Comparison of ENCODE assay signal across 20 mouse cellular contexts in genomic region chr3:142940874-142941273, GRCm38 (mm10). TPM values are rescaled to one million over a fixed set of nuclear protein-coding genes. Genes with fewer than 3 reads are reported as not detected.
A peak's percentile ranks its signal among the peaks of the same experiment; 100 is the strongest.
DNase-seq lines count a peak whose midpoint lies in the region; ATAC-seq lines count a peak whose summit lies in the region.
"Had no signal": no experiment of that assay in that cellular context is flagged by ENCODE, and none has a peak within 500 bp of the region (broad histone marks: within the 10 kb centered on the region; RNA-seq: fewer than 3 reads in every experiment).

No protein-coding gene starts in this region.

- no peaks in the 10 kb centered on the region for H3K9me3 ChIP-seq in heart, embryonic 10.5 days
- H3K9me3 ChIP-seq in lung, embryonic 16.5 days (ENCODE audit: control insufficient read depth, low read length): no peaks in the 10 kb centered on the region
- no peaks in the 10 kb centered on the region for H3K9me3 ChIP-seq in hindbrain, embryonic 11.5 days (ENCODE audit: control insufficient read depth, low read length)
- H3K9me3 ChIP-seq: forebrain, embryonic 12.5 days; limb, embryonic 13.5 days; liver, embryonic 13.5 days had no signal

- ATAC-seq in lung, embryonic 16.5 days (ENCODE audit: low read depth): peak; percentile 59
- peak; percentile 69 for ATAC-seq in megakaryocyte progenitor cell, adult 5-6 weeks (replicated peaks; ENCODE audit: poor library complexity)
- ATAC-seq in hindbrain, embryonic 11.5 days (ENCODE audit: low FRiP score): no peak
- ATAC-seq: activated CD4-positive, CD25-positive, alpha-beta regulatory T cell, adult 4 months; Patski had no signal

- no peak overlapping the region for H3K4me3 ChIP-seq in heart, embryonic 10.5 days
- H3K4me3 ChIP-seq in lung, embryonic 16.5 days (ENCODE audit: low read length): no peak overlapping the region
- H3K4me3 ChIP-seq in hindbrain, embryonic 11.5 days (ENCODE audit: low read depth, low read length): no peak overlapping the region
- H3K4me3 ChIP-seq: forebrain, embryonic 12.5 days; limb, embryonic 13.5 days; liver, embryonic 13.5 days had no signal

- peak; percentile 28 for DNase-seq in gastrocnemius, adult 18-20 months (ENCODE audit: low spot score)
- no peak for DNase-seq in gastrocnemius, postnatal 36 days
- peak; percentile 30 to 61 for DNase-seq in heart, adult 9 months (ENCODE audit: low spot score in 2 of 2)
- no peak for DNase-seq in heart, embryonic 10.5 days (ENCODE audit: low spot score)
- no peak for DNase-seq in left cerebral cortex, adult 18-20 months (ENCODE audit: low spot score in 2 of 2)
- DNase-seq in hindbrain, embryonic 11.5 days (ENCODE audit: low spot score): no peak
- DNase-seq: cerebellum, adult 2 months; liver, embryonic 13.5 days; retina, postnatal 1 day; right cerebral cortex, postnatal 4 days; thymus, adult 18-20 months had no signal

- 76% methylated on average over 5 of the region's 5 CpGs for WGBS in heart, embryonic 10.5 days
- 64% methylated on average over 5 of the region's 5 CpGs for WGBS in lung, embryonic 16.5 days
- WGBS in hindbrain, embryonic 11.5 days: 82% methylated on average over 5 of the region's 5 CpGs

- H3K27me3 ChIP-seq in heart, embryonic 10.5 days (ENCODE audit: insufficient read depth, poor library complexity, severe bottlenecking): no peaks in the 10 kb centered on the region
- no peaks in the 10 kb centered on the region for H3K27me3 ChIP-seq in lung, embryonic 16.5 days (ENCODE audit: control insufficient read depth, insufficient read depth, low read depth, low read length)
- no peaks in the 10 kb centered on the region for H3K27me3 ChIP-seq in hindbrain, embryonic 11.5 days (ENCODE audit: control insufficient read depth, insufficient read depth, low read length)
- H3K27me3 ChIP-seq: forebrain, embryonic 12.5 days; limb, embryonic 13.5 days; liver, embryonic 13.5 days; Patski had no signal

- H3K4me1 ChIP-seq in heart, embryonic 10.5 days: 0 out of 2 replicates have a peak, but pooled peaks cover 3% of the 10 kb centered on the region
- H3K4me1 ChIP-seq in lung, embryonic 16.5 days (replicated peaks; ENCODE audit: control insufficient read depth, insufficient read depth, low read length): no peaks in the 10 kb centered on the region
- no peaks in the 10 kb centered on the region for H3K4me1 ChIP-seq in hindbrain, embryonic 11.5 days (replicated peaks; ENCODE audit: control insufficient read depth, insufficient read depth, low read length)
- H3K4me1 ChIP-seq: limb, embryonic 13.5 days; liver, embryonic 13.5 days had no signal

- no peak overlapping the region for H3K27ac ChIP-seq in heart, embryonic 10.5 days
- H3K27ac ChIP-seq in lung, embryonic 16.5 days (ENCODE audit: low read length): peak overlapping the region; percentile 72; the same call in 1 of the 2 replicates
- H3K27ac ChIP-seq in hindbrain, embryonic 11.5 days (ENCODE audit: low read depth, low read length): no peak overlapping the region
- H3K27ac ChIP-seq: forebrain, embryonic 12.5 days; hindbrain, embryonic 14.5 days; kidney, postnatal 0 days; limb, embryonic 13.5 days; liver, embryonic 13.5 days had no signal

- no peak overlapping the region for H3K4me2 ChIP-seq in lung, embryonic 16.5 days (ENCODE audit: low read depth, low read length)
- H3K4me2 ChIP-seq in hindbrain, embryonic 11.5 days (replicated peaks; ENCODE audit: low read depth, low read length): no peak overlapping the region
- H3K4me2 ChIP-seq: forebrain, embryonic 12.5 days; hindbrain, embryonic 14.5 days; limb, embryonic 13.5 days; liver, embryonic 13.5 days; midbrain, embryonic 11.5 days had no signal

- H3K36me3 ChIP-seq in heart, embryonic 10.5 days: no peaks in the 10 kb centered on the region
- no peaks in the 10 kb centered on the region for H3K36me3 ChIP-seq in lung, embryonic 16.5 days (ENCODE audit: control insufficient read depth, insufficient read depth, low read length)
- no peaks in the 10 kb centered on the region for H3K36me3 ChIP-seq in hindbrain, embryonic 11.5 days (ENCODE audit: control insufficient read depth, insufficient read depth, low read length)
- H3K36me3 ChIP-seq: forebrain, embryonic 12.5 days; limb, embryonic 13.5 days; liver, embryonic 13.5 days had no signal

- H3K9ac ChIP-seq in lung, embryonic 16.5 days (ENCODE audit: low read length): no peak overlapping the region
- H3K9ac ChIP-seq in hindbrain, embryonic 11.5 days (ENCODE audit: low read depth, low read length): no peak overlapping the region
- H3K9ac ChIP-seq: forebrain, embryonic 12.5 days; hindbrain, embryonic 14.5 days; limb, embryonic 13.5 days; liver, embryonic 13.5 days had no signal

- intact Hi-C loops in gastrocnemius, postnatal 36 days (cut with DNase I): no loop called here

RNA-seq across cellular contexts. Expression of gene Pkn2, which starts 59.1 kb away (rescaled TPM):
- total RNA-seq in gastrocnemius, adult 18-20 months (2021): 10 to 100 TPM; 44.2 to 50.0 TPM
- 10 to 100 TPM; 42.7 to 44.5 TPM for total RNA-seq in gastrocnemius, postnatal 36 days (2021)
- 42.4 and 52.3 TPM in 2 replicates for polyA plus RNA-seq in heart, embryonic 10.5 days (2016; fragmentation: Nextera tagmentation; extraction: Ambion mirVana)
- polyA plus RNA-seq in lung, embryonic 16.5 days (2015; fragmentation: Nextera tagmentation; extraction: Ambion mirVana): 36.2 and 40.4 TPM in 2 replicates
- total RNA-seq in megakaryocyte progenitor cell, adult 5-6 weeks (2015): 42.1 and 51.9 TPM in 2 replicates
- total RNA-seq in megakaryocyte progenitor cell, adult 5-6 weeks (2017): 51.3 and 53.8 TPM in 2 replicates
- total RNA-seq in left cerebral cortex, adult 18-20 months (2021): 10 to 100 TPM; 29.1 to 34.1 TPM
- 42.5 and 48.6 TPM in 2 replicates for polyA plus RNA-seq in hindbrain, embryonic 11.5 days (2014; fragmentation: Nextera tagmentation; extraction: Ambion mirVana)

Comparison
In these comparisons a context has a peak if more than half of its experiments do, and no peak if none do; other contexts are left out.
1. DNase-seq: peak in gastrocnemius, adult 18-20 months (single experiment) and heart, adult 9 months (2 of 2); none in gastrocnemius, postnatal 36 days (0 of 2), heart, embryonic 10.5 days (single experiment), left cerebral cortex, adult 18-20 months (0 of 2) and hindbrain, embryonic 11.5 days (single experiment).